Mouse (Mus musculus) monocyte, adult 2 months (primary cell): ENCODE results near the gene Jmjd1c.

Experiments
- DNase-seq, 2 experiments: peaks; one replicate each; pipeline ENCODE4 v3.0.0; 2022; ENCODE audit warnings: low spot score in 2 of 2, low read depth in 1 of 2

Jmjd1c gene

GRCm38 (mm10) chr10:67220251-67220650 lies 124.3 kb downstream of the Jmjd1c start:
- DNase-seq = no peak

- DNase-seq = no peak
Observed at GRCm38 (mm10) chr10:67221284-67221683, 125.4 kb downstream of the Jmjd1c start.

- DNase-seq = no peak
Observed at GRCm38 (mm10) chr10:67223942-67224341, 128.0 kb downstream of the Jmjd1c start.

- no peak for DNase-seq
Observed at GRCm38 (mm10) chr10:67225528-67225927, 129.6 kb downstream of the Jmjd1c start.

- peak; percentile 23 to 52 for DNase-seq
Observed at GRCm38 (mm10) chr10:67226109-67226508, 130.2 kb downstream of the Jmjd1c start.

GRCm38 (mm10) chr10:67226543-67226942 lies 130.6 kb downstream of the Jmjd1c start:
- DNase-seq = no peak

GRCm38 (mm10) chr10:67230439-67230838 lies 134.5 kb downstream of the Jmjd1c start:
- no peak for DNase-seq

GRCm38 (mm10) chr10:67247145-67247544 lies 151.2 kb downstream of the Jmjd1c start:
- DNase-seq = peak; percentile 10 to 44

- no peak for DNase-seq
Observed at GRCm38 (mm10) chr10:67249486-67249885, 153.6 kb downstream of the Jmjd1c start.

GRCm38 (mm10) chr10:67250846-67251245 lies 154.9 kb downstream of the Jmjd1c start:
- no peak for DNase-seq

GRCm38 (mm10) chr10:67252353-67252752 lies 156.4 kb downstream of the Jmjd1c start:
- DNase-seq = no peak

GRCm38 (mm10) chr10:67253115-67253514 lies 157.2 kb downstream of the Jmjd1c start:
- DNase-seq = no peak

- peak in 1 of 2 experiments; percentile 8 for DNase-seq
Observed at GRCm38 (mm10) chr10:67264852-67265251, 168.9 kb downstream of the Jmjd1c start.

- no peak for DNase-seq
Observed at GRCm38 (mm10) chr10:67275916-67276315, 180.0 kb downstream of the Jmjd1c start.

- DNase-seq = no peak
Observed at GRCm38 (mm10) chr10:67281852-67282251, 185.9 kb downstream of the Jmjd1c start.

GRCm38 (mm10) chr10:67282531-67282930 lies 186.6 kb downstream of the Jmjd1c start:
- no peak for DNase-seq

GRCm38 (mm10) chr10:67283516-67283915 lies 187.6 kb downstream of the Jmjd1c start:
- no peak for DNase-seq

- no peak for DNase-seq
Observed at GRCm38 (mm10) chr10:67284311-67284710, 188.4 kb downstream of the Jmjd1c start.

- DNase-seq = peak in 1 of 2 experiments; percentile 10
Observed at GRCm38 (mm10) chr10:67284761-67285175, 188.8 kb downstream of the Jmjd1c start.

GRCm38 (mm10) chr10:67285176-67285814 lies 189.4 kb downstream of the Jmjd1c start, which contains the start of gene Nrbf2:
Gene Nrbf2 (minus strand): TSS chr10:67285305.
- DNase-seq = peak; percentile 57 to 69

- no peak for DNase-seq
Observed at GRCm38 (mm10) chr10:67287877-67288276, 192.0 kb downstream of the Jmjd1c start.

GRCm38 (mm10) chr10:67290622-67291021 lies 194.7 kb downstream of the Jmjd1c start:
- no peak for DNase-seq

- DNase-seq = no peak
Observed at GRCm38 (mm10) chr10:67291087-67291486, 195.2 kb downstream of the Jmjd1c start.
